Mouse (Mus musculus): ENCODE results near the gene Whamm.

- no peak for TF ChIP-seq CTCF (IDR thresholded peaks at IDR 0.05; ENCODE audit: low read depth)
- TF ChIP-seq EP300 (IDR thresholded peaks at IDR 0.05; ENCODE audit: low read depth): no peak
These were observed 34.6 kb upstream of the Whamm start for GRCm38 (mm10) chr7:81536478-81536877.

All from liver, postnatal 0 days (tissue).